Mouse (Mus musculus): Measurements from ENCODE around the gene Slfn5.
"Not testable (repeated sequence)": the region's sequence is repeated elsewhere in the genome, so short reads cannot be mapped to it uniquely, and the experiment has no call there.

Gene Slfn5

GRCm38 (mm10) chr11:82950736-82951481 lies at the start of gene Slfn5:
TSS of gene Slfn5 (plus strand) at chr11:82951349.
- no peak for DNase-seq

- no peak for DNase-seq
These were observed 49.4 kb upstream of the Slfn5 start for GRCm38 (mm10) chr11:82901606-82902310.

- no peak for DNase-seq
These were observed 46.2 kb upstream of the Slfn5 start for GRCm38 (mm10) chr11:82904952-82905351.

- no peak for DNase-seq
These were observed 45.3 kb upstream of the Slfn5 start for GRCm38 (mm10) chr11:82905816-82906215.

- peak; percentile 95 for DNase-seq
These were observed 43.2 kb upstream of the Slfn5 start, which contains the start of gene Nle1 for GRCm38 (mm10) chr11:82907651-82908607. TSS of gene Nle1 (minus strand) at chr11:82908411.

- DNase-seq = peak; percentile 10
These were observed 42.5 kb upstream of the Slfn5 start for GRCm38 (mm10) chr11:82908608-82908989.

GRCm38 (mm10) chr11:82910250-82910649 lies 40.9 kb upstream of the Slfn5 start, which contains the start of gene Unc45b:
TSS of gene Unc45b (plus strand) at chr11:82910550.
- DNase-seq = no peak

GRCm38 (mm10) chr11:82910679-82911389 lies 40.3 kb upstream of the Slfn5 start:
- DNase-seq = no peak

- DNase-seq = peak; percentile 79
These were observed 36.3 kb upstream of the Slfn5 start for GRCm38 (mm10) chr11:82914711-82915352.

- no peak for DNase-seq
These were observed 30.4 kb upstream of the Slfn5 start for GRCm38 (mm10) chr11:82920768-82921167.

- DNase-seq = no peak
These were observed 29.5 kb upstream of the Slfn5 start for GRCm38 (mm10) chr11:82921691-82922090.

- not testable (repeated sequence) for DNase-seq
These were observed 27.2 kb upstream of the Slfn5 start for GRCm38 (mm10) chr11:82923910-82924309.

- DNase-seq = no peak
These were observed 22.1 kb upstream of the Slfn5 start for GRCm38 (mm10) chr11:82928897-82929632.

GRCm38 (mm10) chr11:82929633-82929950 lies 21.6 kb upstream of the Slfn5 start:
- no peak for DNase-seq

- not testable (repeated sequence) for DNase-seq
These were observed 20.7 kb upstream of the Slfn5 start for GRCm38 (mm10) chr11:82930391-82930955.

- DNase-seq = not testable (repeated sequence)
These were observed 20.0 kb upstream of the Slfn5 start for GRCm38 (mm10) chr11:82931161-82931560.

GRCm38 (mm10) chr11:82931671-82932450 lies 19.3 kb upstream of the Slfn5 start:
- DNase-seq = not testable (repeated sequence)

GRCm38 (mm10) chr11:82933186-82933585 lies 18.0 kb upstream of the Slfn5 start:
- no peak for DNase-seq

GRCm38 (mm10) chr11:82943336-82943735 lies 7.8 kb upstream of the Slfn5 start:
- DNase-seq = peak; percentile 35

- no peak for DNase-seq
These were observed 5.5 kb upstream of the Slfn5 start for GRCm38 (mm10) chr11:82945636-82946035.
